Mouse (Mus musculus) ovary, postnatal 36 days (tissue): ENCODE measurements around the gene Stk32c.

Experiments
- DNase-seq: peaks from one replicate; pipeline ENCODE4 v3.0.0; 2022; ENCODE audit warnings: low spot score, mixed read lengths

The Stk32c gene

GRCm38 (mm10) chr7:139197022-139197421, 16.1 kb downstream of the Stk32c start:
- DNase-seq: no peak

GRCm38 (mm10) chr7:139191619-139192018, 21.5 kb downstream of the Stk32c start:
- no peak for DNase-seq

- no peak for DNase-seq
These were observed 22.5 kb downstream of the Stk32c start for GRCm38 (mm10) chr7:139190616-139191015.

GRCm38 (mm10) chr7:139188634-139189207, 24.4 kb downstream of the Stk32c start:
- DNase-seq: peak; percentile 24

- peak; percentile 84 for DNase-seq
These were observed 25.1 kb downstream of the Stk32c start for GRCm38 (mm10) chr7:139187771-139188633.

GRCm38 (mm10) chr7:139187277-139187676, 25.8 kb downstream of the Stk32c start:
- DNase-seq: no peak

- no peak for DNase-seq
These were observed 26.7 kb downstream of the Stk32c start for GRCm38 (mm10) chr7:139186436-139186835.

- no peak for DNase-seq
These were observed 27.1 kb downstream of the Stk32c start for GRCm38 (mm10) chr7:139185971-139186370.

- no peak for DNase-seq
These were observed 28.3 kb downstream of the Stk32c start for GRCm38 (mm10) chr7:139184846-139185245.

GRCm38 (mm10) chr7:139184396-139184795, 28.7 kb downstream of the Stk32c start:
- DNase-seq: no peak

GRCm38 (mm10) chr7:139180058-139180457, 33.0 kb downstream of the Stk32c start:
- DNase-seq: no peak

GRCm38 (mm10) chr7:139179299-139179698, 33.8 kb downstream of the Stk32c start:
- no peak for DNase-seq

GRCm38 (mm10) chr7:139169143-139169542, 44.0 kb downstream of the Stk32c start:
- DNase-seq: no peak

GRCm38 (mm10) chr7:139164410-139164809, 48.7 kb downstream of the Stk32c start:
- DNase-seq: no peak

GRCm38 (mm10) chr7:139158956-139159355, 54.2 kb downstream of the Stk32c start:
- no peak for DNase-seq

GRCm38 (mm10) chr7:139158549-139158948, 54.6 kb downstream of the Stk32c start:
- no peak for DNase-seq

GRCm38 (mm10) chr7:139157541-139157940, 55.6 kb downstream of the Stk32c start:
- no peak for DNase-seq

GRCm38 (mm10) chr7:139156341-139157058, 56.6 kb downstream of the Stk32c start:
- DNase-seq: no peak

- DNase-seq: no peak
These were observed 60.2 kb downstream of the Stk32c start for GRCm38 (mm10) chr7:139152927-139153326.

GRCm38 (mm10) chr7:139151116-139151515, 62.0 kb downstream of the Stk32c start:
- DNase-seq: no peak

- no peak for DNase-seq
These were observed 63.7 kb downstream of the Stk32c start for GRCm38 (mm10) chr7:139149373-139149772.

GRCm38 (mm10) chr7:139147360-139147759, 65.7 kb downstream of the Stk32c start:
- DNase-seq: no peak

- no peak for DNase-seq
These were observed 67.2 kb downstream of the Stk32c start for GRCm38 (mm10) chr7:139145891-139146290.
